Mouse (Mus musculus) 3T3-L1 (cell line): ENCODE measurements at regions not wholly inside any gene's neighbourhood (a gene's known extent, or its start where the extent isn't known, plus 50 kb on each side); places are given as distances from the start of the nearest gene placed in this dataset.

Experiments
- DNase-seq: peaks from one replicate; pipeline ENCODE4 v3.0.0-alpha.2; 2015; ENCODE audit warnings: low read depth, low spot score

DNA sequence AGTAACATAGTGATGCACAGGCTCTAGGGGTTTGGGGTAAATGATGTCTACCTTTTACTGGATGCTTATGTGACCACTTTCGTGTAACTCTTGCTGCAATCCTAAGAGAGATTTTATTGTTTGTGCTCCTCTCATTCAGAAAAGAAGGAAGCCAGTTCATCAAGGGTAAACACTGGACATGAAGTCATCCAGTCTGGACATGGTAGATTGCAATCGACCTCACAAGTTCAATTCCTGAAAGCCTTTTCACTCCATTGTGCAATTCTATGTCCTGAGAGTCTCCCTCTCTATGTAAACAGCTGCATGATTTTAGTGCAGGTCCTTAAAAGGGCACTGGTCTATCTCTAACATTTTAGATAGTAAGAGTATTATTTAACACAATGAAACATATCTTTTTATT lies 73.5 kb upstream of the Gm16223 start:
- DNase-seq, result no peak

DNA sequence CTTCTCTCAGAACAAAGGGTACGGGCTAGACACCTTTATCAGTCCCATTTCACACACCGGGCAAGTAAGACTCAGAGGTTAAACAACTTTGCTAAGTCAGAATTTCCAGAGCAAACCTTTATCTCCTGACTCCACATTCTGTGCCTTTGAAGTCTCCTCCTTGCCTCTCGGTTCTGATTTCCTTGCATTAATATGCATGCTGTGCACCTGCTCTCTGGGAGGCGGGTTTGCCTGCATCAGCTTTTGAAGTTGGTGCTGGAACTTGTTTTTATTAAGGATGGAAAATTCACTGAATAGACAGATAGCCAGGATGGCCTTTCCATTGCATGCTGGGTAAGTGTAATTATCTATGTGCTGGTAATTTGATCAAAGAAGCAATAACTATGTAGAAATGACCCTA lies 84.2 kb upstream of the Gm16223 start:
- DNase-seq, result no peak

DNA sequence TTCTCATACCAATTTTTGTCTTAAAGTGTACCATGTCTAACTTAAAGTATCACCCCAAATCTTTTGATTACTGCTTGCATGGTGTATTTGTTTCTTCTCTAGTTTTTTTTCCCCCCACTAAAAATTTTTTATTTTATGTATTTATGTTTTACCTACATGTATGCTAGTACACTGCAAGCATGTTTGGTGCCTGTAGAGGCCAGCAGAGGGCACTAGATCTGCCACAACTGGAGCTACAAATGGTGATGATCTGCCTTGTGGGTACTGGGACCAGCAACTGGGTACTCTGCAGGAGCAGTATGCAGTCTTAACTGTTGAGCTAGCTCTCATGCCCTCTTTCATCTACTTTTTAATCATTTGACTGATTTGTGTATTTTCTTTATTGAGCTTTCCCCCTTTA lies 92.2 kb upstream of the Gm16223 start:
- DNase-seq, result peak; percentile 18

DNA sequence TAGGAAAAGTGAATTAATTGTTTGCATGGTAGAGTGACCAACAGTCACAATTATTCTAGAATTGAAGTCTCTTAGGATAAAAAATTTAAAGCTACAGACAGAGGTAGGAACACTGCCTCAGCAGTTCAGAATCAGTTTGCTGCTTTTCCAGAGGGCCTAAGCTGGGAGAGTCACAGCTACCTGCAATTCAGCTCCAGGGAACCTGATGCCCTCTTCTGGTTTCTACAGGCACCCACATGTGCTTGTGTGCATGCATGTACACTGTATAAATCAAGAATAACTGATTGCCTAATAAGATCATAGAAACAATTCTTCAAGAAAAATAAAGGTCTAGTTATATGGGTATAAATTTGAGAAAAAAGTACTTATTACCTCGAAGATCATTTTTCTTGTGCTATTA lies 96.6 kb upstream of the Gm16223 start:
- DNase-seq, result peak; percentile 12

DNA sequence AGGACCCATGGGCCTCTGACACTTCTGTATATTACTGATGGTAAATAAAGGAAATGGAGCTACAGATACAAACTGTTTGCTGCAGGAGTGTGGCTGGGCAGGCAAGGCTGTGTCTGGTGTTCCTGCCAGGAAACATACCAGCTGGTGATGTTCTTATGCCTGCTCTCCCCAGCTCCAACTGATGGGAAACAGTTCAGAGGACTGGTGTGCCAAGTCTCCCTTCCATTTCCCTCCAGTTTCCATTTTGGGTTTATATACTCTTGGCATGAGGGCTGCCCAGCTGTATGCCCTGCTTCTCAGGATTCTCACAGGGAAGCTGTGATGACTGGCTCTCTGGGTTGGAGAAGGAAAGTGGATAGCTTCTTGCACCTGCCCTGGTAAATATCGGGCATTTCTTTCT lies 100.8 kb upstream of the Gm16223 start:
- no peak for DNase-seq

DNA sequence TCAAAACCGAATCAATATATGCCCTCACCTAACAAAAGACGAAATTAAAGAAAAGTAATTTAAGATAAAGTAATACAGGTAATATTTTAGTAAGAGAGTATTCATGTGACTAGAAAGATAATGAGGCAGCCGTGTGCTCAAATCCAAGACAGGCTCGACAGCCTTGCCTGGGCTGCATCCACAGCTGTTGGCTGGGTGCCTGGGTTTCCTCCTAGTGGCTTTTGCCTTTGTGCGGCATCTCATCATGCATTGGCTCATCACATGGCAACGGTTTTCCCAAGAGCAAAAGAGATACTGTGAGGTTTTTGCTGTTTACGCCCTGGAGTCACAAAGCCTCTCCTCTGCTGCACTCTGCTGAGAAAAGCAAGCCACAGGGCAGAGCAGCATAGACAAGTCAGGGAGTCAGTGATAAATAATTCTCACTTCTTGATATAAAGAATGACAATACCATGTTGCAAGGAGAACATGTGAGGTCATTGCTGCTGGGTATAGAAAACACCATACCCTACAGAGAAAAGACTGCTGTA lies 103.1 kb upstream of the Bod1l start:
- DNase-seq, result peak; percentile 3

DNA sequence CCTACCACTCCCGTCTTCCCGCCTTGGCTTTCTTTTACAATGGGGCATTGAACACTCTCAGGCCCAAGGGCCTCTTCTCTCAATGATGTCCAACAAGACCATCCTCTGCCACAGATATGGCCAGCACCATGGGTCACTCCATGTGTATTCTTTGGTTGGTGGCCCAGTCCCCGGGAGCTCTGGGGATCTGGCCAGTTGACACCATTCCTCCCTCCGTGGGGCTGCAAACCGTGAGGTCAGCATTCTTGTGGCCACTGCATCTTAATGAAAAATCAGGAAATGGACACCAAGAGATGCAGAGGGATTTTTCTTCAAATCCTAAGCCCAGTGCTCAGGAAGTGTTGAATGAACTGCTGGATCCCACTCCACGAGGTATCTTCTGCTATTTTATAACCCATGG lies 99.3 kb upstream of the Bod1l start:
- DNase-seq, result no peak

DNA sequence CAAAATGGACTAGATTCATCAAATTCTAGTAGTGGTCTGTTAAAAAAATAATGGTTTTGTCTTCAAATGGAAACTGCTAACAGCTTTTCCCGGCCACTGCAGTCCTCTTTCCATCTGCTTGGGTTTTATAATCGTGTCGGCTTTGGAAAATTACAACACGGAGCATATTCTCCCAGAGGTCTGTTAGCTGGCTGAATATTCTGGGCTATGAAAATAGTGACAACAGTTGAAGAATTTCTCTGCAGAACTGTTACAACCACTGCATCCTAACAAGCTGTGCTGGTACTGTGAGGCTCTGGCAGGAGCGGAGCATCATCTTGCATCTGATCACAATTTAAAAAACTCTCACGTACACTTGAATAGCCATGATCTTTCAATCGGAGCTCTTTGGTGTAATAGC lies 98.0 kb upstream of the Bod1l start:
- DNase-seq, result no peak

DNA sequence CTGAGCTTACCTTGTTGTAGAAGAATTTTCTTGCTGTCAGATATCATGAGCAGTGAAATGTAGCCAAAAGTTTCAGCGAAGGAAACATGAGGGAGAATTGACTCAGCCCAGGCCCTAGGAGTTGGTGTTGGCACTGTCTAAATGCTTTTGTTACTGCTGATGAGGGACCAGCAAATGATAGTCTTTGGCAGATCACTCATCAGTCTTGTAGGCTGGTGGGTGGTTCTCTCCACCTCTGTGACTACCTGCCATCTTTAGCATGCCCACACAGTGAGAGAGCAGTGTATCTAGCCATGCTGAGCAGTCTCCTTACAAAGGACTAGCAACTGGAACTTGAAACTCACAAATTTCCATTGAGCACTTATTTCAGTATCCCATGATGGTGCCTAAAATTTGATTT lies 97.1 kb upstream of the Bod1l start:
- no peak for DNase-seq

DNA sequence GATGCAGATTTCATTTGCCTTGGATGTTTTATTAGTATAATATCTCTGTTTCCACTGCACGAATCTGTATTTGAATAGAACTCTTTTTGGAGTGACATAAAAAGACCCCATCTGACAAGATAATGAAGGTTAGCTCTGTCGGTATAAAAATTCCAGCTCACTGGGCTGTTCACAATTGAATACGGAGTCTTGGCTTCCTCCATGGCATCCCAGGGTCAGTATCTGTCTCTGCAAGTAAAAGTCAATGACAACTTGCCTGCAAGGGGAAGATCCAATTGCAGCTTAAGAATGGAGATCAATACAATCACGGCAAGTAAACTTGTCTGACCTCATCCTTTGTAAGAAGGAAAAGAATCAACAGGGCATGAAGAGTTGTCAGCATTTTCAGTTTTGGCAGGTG lies 95.6 kb upstream of the Bod1l start:
- no peak for DNase-seq

DNA sequence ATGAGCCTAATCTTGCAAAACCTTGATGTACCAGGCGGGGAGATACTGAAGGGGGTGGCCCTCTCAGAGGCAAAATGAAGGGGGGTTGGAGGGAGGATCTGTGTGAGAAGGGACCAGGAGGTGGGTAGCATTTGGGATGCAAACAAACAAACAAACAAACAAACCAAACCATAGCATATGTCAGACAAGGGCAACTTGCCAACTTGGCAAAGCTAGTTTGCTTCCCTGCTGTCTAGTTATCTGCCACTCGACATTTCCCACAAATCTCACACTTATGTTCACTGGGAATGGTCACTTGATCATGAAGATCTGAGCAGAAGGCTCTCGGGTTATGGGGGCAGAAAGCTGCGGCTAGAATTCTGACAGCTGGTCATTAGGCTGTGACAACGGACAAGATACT lies 65.9 kb upstream of the Bod1l start:
- no peak for DNase-seq

DNA sequence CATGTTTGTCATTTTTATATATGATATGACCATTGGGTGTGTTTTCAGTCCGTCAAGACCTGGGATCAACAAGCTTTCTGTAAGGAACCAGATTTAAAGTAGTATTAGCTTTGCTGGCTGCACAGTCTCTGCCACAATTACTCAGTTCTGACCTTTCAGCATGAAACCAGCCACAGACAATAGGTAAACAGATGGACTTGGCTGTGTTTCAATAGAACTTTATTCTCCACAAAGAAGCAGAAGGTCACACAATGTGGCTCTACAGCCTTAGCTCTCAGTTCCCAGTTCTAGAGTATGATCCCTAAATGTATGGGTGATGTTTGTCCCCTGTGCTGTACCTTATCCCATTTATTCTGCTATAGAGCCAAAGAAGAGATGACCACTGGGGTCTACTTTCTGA lies 63.6 kb upstream of the Bod1l start:
- DNase-seq, result no peak

DNA sequence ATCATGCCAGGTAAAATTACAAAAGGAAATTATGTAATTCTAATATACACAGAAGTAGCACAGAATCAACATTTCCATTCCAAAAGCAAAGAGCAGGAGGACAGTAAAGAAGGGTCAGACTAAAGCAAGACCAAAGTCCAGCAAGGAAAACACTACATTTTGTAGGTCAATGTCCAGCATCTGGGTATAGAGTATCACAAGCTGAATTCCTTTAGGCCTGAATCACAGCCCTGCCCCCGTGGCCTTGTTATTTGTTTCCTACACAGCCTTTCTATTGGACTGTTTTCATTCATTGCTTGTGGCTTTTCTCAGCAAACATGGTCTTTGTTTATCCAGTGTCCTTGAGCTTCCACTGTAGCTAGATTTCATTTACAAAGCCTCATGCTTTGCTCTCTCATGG lies 60.4 kb upstream of the Bod1l start:
- DNase-seq, result peak; percentile 48

DNA sequence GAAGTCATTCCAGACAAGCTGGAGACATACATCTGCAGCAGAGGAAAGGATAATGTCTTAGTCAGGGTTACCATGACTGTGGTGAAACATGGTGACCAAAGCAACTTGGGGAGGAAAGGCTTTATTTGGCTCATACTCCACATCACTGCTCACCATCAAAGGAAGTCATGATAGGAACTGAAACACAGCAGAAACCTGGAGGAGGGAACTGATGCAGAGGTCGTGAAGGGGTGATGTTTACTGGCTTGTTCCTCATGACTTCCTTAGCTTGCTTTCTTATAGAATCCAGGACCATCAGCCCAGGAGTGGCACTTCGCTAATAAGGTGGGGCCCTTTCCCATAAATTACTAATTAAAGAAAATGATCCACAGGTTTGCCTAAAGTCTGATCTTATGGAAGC lies 55.1 kb upstream of the Bod1l start:
- DNase-seq, result no peak

DNA sequence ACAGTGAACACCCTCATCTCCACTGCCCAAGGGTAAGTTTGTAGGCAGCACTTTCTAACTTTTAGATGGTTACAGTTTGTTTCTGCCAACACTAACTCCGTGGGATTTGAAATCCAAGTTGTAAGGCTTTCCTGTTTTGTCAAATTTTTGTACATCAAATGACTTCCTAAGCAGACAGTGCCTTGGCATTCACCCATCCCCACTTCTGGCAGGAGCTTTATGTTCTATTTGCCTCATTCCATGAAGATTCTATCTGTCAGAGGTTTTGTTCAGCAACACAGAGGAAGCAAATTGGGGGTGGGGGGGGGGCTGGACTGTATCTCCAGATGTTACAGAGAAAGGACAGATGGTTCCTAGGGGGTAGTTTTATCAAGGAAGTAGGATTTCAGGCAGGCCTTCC lies 54.6 kb upstream of the Bod1l start:
- no peak for DNase-seq
